Mouse (Mus musculus): ENCODE measurements around the gene Lyrm9. TPM values are rescaled to one million over a fixed set of nuclear protein-coding genes. Genes with fewer than 3 reads are reported as not detected.

Gene Lyrm9
- polyA plus RNA-seq, 1 experiment from 2014 or later: 14.6 TPM

GRCm38 (mm10) chr11:78793116-78793515, 33.3 kb upstream of the Lyrm9 start:
- Histone ChIP-seq H3K4me3 (no peak overlapping the region), H3K9ac (no peak overlapping the region), H3K4me1 (peaks cover 26% of the 10 kb centered on the region), H3K36me3 (no peaks in the 10 kb centered on the region), H3K9me3 (no peaks in the 10 kb centered on the region), H3K4me2 (replicated peaks) (no peak overlapping the region), H3K27me3 (no peaks in the 10 kb centered on the region), H3K27ac (no peak overlapping the region)
- WGBS: 68% methylated on average over 11 of the region's 11 CpGs
- no peak for ATAC-seq (ENCODE audit: low FRiP score, low read depth)

GRCm38 (mm10) chr11:78796072-78796729, 30.2 kb upstream of the Lyrm9 start:
- Histone ChIP-seq H3K27me3 (no peaks in the 10 kb centered on the region), H3K36me3 (no peaks in the 10 kb centered on the region), H3K27ac (no peak overlapping the region), H3K4me2 (replicated peaks) (no peak overlapping the region), H3K4me1 (peaks cover 25% of the 10 kb centered on the region), H3K4me3 (no peak overlapping the region), H3K9ac (no peak overlapping the region), H3K9me3 (no peaks in the 10 kb centered on the region)
- 66% methylated on average over 10 of the region's 10 CpGs for WGBS
- ATAC-seq (ENCODE audit: low FRiP score, low read depth): no peak

- Histone ChIP-seq H3K27ac (no peak overlapping the region), H3K4me2 (replicated peaks) (no peak overlapping the region), H3K4me3 (no peak overlapping the region), H3K36me3 (no peaks in the 10 kb centered on the region), H3K4me1 (peaks cover 11% of the 10 kb centered on the region; the same call in 1 of the 2 replicates), H3K9me3 (no peaks in the 10 kb centered on the region), H3K9ac (no peak overlapping the region), H3K27me3 (no peaks in the 10 kb centered on the region; the same call in 1 of the 2 replicates)
- no peak for ATAC-seq (ENCODE audit: low FRiP score, low read depth)
- 86% methylated on average over 4 of the region's 4 CpGs for WGBS
These were observed 25.3 kb upstream of the Lyrm9 start for GRCm38 (mm10) chr11:78801094-78801493.

GRCm38 (mm10) chr11:78803587-78804316, 22.6 kb upstream of the Lyrm9 start:
- Histone ChIP-seq H3K27me3 (no peaks in the 10 kb centered on the region; the same call in 1 of the 2 replicates), H3K9ac (no peak overlapping the region), H3K4me3 (no peak overlapping the region), H3K4me1 (peaks cover 6% of the 10 kb centered on the region; the same call in 1 of the 2 replicates), H3K27ac (no peak overlapping the region), H3K36me3 (no peaks in the 10 kb centered on the region), H3K4me2 (replicated peaks) (no peak overlapping the region), H3K9me3 (no peaks in the 10 kb centered on the region)
- WGBS: 71% methylated on average over 14 of the region's 14 CpGs
- no peak for ATAC-seq (ENCODE audit: low FRiP score, low read depth)

GRCm38 (mm10) chr11:78804551-78804950, 21.8 kb upstream of the Lyrm9 start:
- Histone ChIP-seq H3K9me3 (no peaks in the 10 kb centered on the region), H3K4me3 (no peak overlapping the region), H3K9ac (no peak overlapping the region), H3K4me1 (peaks cover 6% of the 10 kb centered on the region; the same call in 1 of the 2 replicates), H3K36me3 (no peaks in the 10 kb centered on the region), H3K27me3 (no peaks in the 10 kb centered on the region; the same call in 1 of the 2 replicates), H3K27ac (no peak overlapping the region), H3K4me2 (replicated peaks) (no peak overlapping the region)
- ATAC-seq (ENCODE audit: low FRiP score, low read depth): no peak
- 78% methylated on average over 6 of the region's 6 CpGs for WGBS

GRCm38 (mm10) chr11:78805198-78805597, 21.2 kb upstream of the Lyrm9 start:
- H3K27ac ChIP-seq: no peak overlapping the region

GRCm38 (mm10) chr11:78805691-78806137, 20.7 kb upstream of the Lyrm9 start:
- 46% methylated on average over 9 of the region's 9 CpGs for WGBS
- Histone ChIP-seq H3K4me1 (peaks cover 6% of the 10 kb centered on the region; the same call in 1 of the 2 replicates), H3K9ac (no peak overlapping the region), H3K36me3 (no peaks in the 10 kb centered on the region), H3K27me3 (no peaks in the 10 kb centered on the region; the same call in 1 of the 2 replicates), H3K27ac (no peak overlapping the region), H3K9me3 (no peaks in the 10 kb centered on the region), H3K4me3 (no peak overlapping the region), H3K4me2 (replicated peaks) (no peak overlapping the region)
- no peak for ATAC-seq (ENCODE audit: low FRiP score, low read depth)

More at GRCm38 (mm10) chr11:78805198-78805597, 21.2 kb upstream of the Lyrm9 start:
- 71% methylated on average over 6 of the region's 6 CpGs for WGBS
- Histone ChIP-seq H3K27me3 (no peaks in the 10 kb centered on the region; the same call in 1 of the 2 replicates), H3K4me3 (no peak overlapping the region), H3K4me2 (replicated peaks) (no peak overlapping the region), H3K36me3 (no peaks in the 10 kb centered on the region), H3K9ac (no peak overlapping the region), H3K9me3 (no peaks in the 10 kb centered on the region), H3K4me1 (peaks cover 6% of the 10 kb centered on the region; the same call in 1 of the 2 replicates)
- no peak for ATAC-seq (ENCODE audit: low FRiP score, low read depth)

GRCm38 (mm10) chr11:78807341-78808108, 18.9 kb upstream of the Lyrm9 start:
- Histone ChIP-seq H3K9ac (no peak overlapping the region), H3K27me3 (no peaks in the 10 kb centered on the region; the same call in 1 of the 2 replicates), H3K4me2 (replicated peaks) (no peak overlapping the region), H3K27ac (no peak overlapping the region), H3K36me3 (no peaks in the 10 kb centered on the region), H3K4me3 (no peak overlapping the region), H3K4me1 (peaks cover 6% of the 10 kb centered on the region; the same call in 1 of the 2 replicates), H3K9me3 (no peaks in the 10 kb centered on the region)
- no peak for ATAC-seq (ENCODE audit: low FRiP score, low read depth)
- 54% methylated on average over 6 of the region's 6 CpGs for WGBS

GRCm38 (mm10) chr11:78809398-78809797, 17.0 kb upstream of the Lyrm9 start:
- no peaks in the 10 kb centered on the region for H3K9me3 ChIP-seq
- H3K27ac ChIP-seq: no peak overlapping the region
- peaks cover 13% of the 10 kb centered on the region; the same call in 1 of the 2 replicates for H3K4me1 ChIP-seq
- H3K4me2 ChIP-seq (replicated peaks): no peak overlapping the region
- H3K27me3 ChIP-seq: no peaks in the 10 kb centered on the region
- H3K4me3 ChIP-seq: no peak overlapping the region
- H3K36me3 ChIP-seq: no peaks in the 10 kb centered on the region
- ATAC-seq (ENCODE audit: low FRiP score, low read depth): no peak
- no peak overlapping the region for H3K9ac ChIP-seq

GRCm38 (mm10) chr11:78814461-78814941, 11.9 kb upstream of the Lyrm9 start:
- H3K4me2 ChIP-seq (replicated peaks): no peak overlapping the region
- H3K27me3 ChIP-seq: no peaks in the 10 kb centered on the region
- no peak for ATAC-seq (ENCODE audit: low FRiP score, low read depth)
- peaks cover 16% of the 10 kb centered on the region; the same call in 1 of the 2 replicates for H3K4me1 ChIP-seq
- WGBS: 58% methylated on average over 7 of the region's 7 CpGs
- H3K4me3 ChIP-seq: no peak overlapping the region
- no peak overlapping the region for H3K9ac ChIP-seq
- H3K27ac ChIP-seq: no peak overlapping the region
- no peaks in the 10 kb centered on the region for H3K9me3 ChIP-seq
- H3K36me3 ChIP-seq: no peaks in the 10 kb centered on the region

- Histone ChIP-seq H3K4me3 (no peak overlapping the region), H3K27ac (no peak overlapping the region), H3K36me3 (no peaks in the 10 kb centered on the region), H3K9ac (no peak overlapping the region), H3K4me1 (peaks cover 30% of the 10 kb centered on the region), H3K9me3 (no peaks in the 10 kb centered on the region), H3K27me3 (0 out of 2 replicates have a peak, but pooled peaks cover under 1% of the 10 kb centered on the region), H3K4me2 (replicated peaks) (no peak overlapping the region)
- no peak for ATAC-seq (ENCODE audit: low FRiP score, low read depth)
- 49% methylated on average over 14 of the region's 14 CpGs for WGBS
These were observed 10.2 kb upstream of the Lyrm9 start for GRCm38 (mm10) chr11:78815986-78816792.
